Mouse (Mus musculus): ENCODE measurements around the gene Rhbg.

Gene Rhbg

GRCm38 (mm10) chr3:88208226-88208720 lies 46.2 kb downstream of the Rhbg start:
- DNase-seq (ENCODE audit: low spot score in 2 of 2): no peak

GRCm38 (mm10) chr3:88207451-88208100 lies 46.9 kb downstream of the Rhbg start:
- DNase-seq (ENCODE audit: low spot score in 2 of 2): no peak

- DNase-seq (ENCODE audit: low spot score in 2 of 2): no peak
Measured at GRCm38 (mm10) chr3:88206901-88207371, 47.6 kb downstream of the Rhbg start.

GRCm38 (mm10) chr3:88206500-88206899 lies 48.0 kb downstream of the Rhbg start:
- DNase-seq (ENCODE audit: low spot score in 2 of 2): no peak

GRCm38 (mm10) chr3:88205563-88206491 lies 48.7 kb downstream of the Rhbg start:
- no peak for DNase-seq (ENCODE audit: low spot score in 2 of 2)

- DNase-seq (ENCODE audit: low spot score in 2 of 2): no peak
Measured at GRCm38 (mm10) chr3:88205176-88205562, 49.3 kb downstream of the Rhbg start.

GRCm38 (mm10) chr3:88204751-88205150 lies 49.8 kb downstream of the Rhbg start:
- no peak for DNase-seq (ENCODE audit: low spot score in 2 of 2)

GRCm38 (mm10) chr3:88203999-88204700 lies 50.4 kb downstream of the Rhbg start:
- no peak for DNase-seq (ENCODE audit: low spot score in 2 of 2)

GRCm38 (mm10) chr3:88203456-88203855 lies 51.1 kb downstream of the Rhbg start:
- DNase-seq (ENCODE audit: low spot score in 2 of 2): no peak

GRCm38 (mm10) chr3:88202986-88203385 lies 51.5 kb downstream of the Rhbg start:
- no peak for DNase-seq (ENCODE audit: low spot score in 2 of 2)

- DNase-seq (ENCODE audit: low spot score in 2 of 2): no peak
Measured at GRCm38 (mm10) chr3:88201640-88202039, 52.9 kb downstream of the Rhbg start.

GRCm38 (mm10) chr3:88200972-88201330 lies 53.6 kb downstream of the Rhbg start:
- no peak for DNase-seq (ENCODE audit: low spot score in 2 of 2)

- DNase-seq (ENCODE audit: low spot score in 2 of 2): no peak
Measured at GRCm38 (mm10) chr3:88200161-88200971, 54.1 kb downstream of the Rhbg start.

- DNase-seq (ENCODE audit: low spot score in 2 of 2): no peak
Measured at GRCm38 (mm10) chr3:88199541-88200110, 54.9 kb downstream of the Rhbg start.

GRCm38 (mm10) chr3:88198505-88199020 lies 55.9 kb downstream of the Rhbg start:
- no peak for DNase-seq (ENCODE audit: low spot score in 2 of 2)

- DNase-seq (ENCODE audit: low spot score in 2 of 2): no peak
Measured at GRCm38 (mm10) chr3:88197741-88198504, 56.6 kb downstream of the Rhbg start.

All from frontal cortex, postnatal 25 days (tissue).